Mouse (Mus musculus) spleen, adult 12 weeks (tissue): Measurements from ENCODE around the gene Ibsp.

ENCODE experiments used
- DNase-seq: peaks from one replicate; pipeline ENCODE4 v3.0.0; 2022; ENCODE audit warnings: low spot score

Gene Ibsp

DNA sequence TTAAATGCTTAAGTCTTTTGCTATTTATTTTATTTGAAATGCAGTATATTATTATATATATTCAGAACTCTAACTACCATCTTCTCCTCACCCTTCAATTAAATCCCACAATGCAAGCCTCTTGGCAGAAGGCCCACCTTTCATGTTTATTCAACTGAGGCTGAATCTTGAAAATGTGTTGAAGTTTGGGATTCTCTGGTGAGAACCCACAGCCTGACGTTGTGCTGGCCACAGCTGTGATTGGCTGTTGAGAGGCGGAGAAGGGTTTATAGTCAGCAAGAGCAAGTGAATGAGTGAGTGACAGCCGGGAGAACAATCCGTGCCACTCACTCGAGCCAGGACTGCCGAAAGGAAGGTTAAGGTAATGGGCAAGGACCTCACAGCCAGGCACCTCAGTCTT lies at the start of gene Ibsp:
TSS of gene Ibsp (plus strand) at position 178 of the 400 bp plus-strand sequence.
- no peak for DNase-seq

- DNase-seq: no peak
Measured at GRCm38 (mm10) chr5:104251811-104252210, 47.2 kb upstream of the Ibsp start.

GRCm38 (mm10) chr5:104256585-104256984 lies 42.4 kb upstream of the Ibsp start:
- DNase-seq: no peak

DNA sequence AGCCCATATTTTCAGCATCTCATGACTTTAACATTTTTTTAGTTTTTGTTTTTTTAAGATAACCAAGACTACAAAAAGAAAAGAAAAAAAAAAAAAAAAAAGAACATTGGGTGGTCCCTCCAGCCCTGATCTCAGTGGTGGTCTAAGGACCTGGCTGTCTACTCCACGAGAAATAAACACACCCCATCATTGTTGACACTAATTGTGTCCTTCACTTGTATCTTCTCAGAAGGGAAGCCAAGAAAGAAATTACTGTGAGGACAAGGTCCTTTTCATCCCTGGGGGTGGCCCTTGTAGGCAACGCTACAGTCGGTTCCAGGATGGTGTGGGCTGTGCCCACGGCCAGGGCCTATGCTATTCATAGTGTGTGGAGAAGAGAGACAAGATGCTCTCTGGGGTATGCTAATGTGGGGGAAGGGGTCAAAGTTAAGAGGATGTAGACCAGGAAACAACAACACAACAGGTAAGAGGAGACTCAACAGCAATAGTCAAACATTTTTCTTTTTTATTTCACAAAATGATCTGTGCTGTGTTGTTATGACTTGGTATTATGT lies 37.0 kb upstream of the Ibsp start:
- DNase-seq: no peak

- no peak for DNase-seq
Measured at GRCm38 (mm10) chr5:104263014-104263776, 35.8 kb upstream of the Ibsp start.

DNA sequence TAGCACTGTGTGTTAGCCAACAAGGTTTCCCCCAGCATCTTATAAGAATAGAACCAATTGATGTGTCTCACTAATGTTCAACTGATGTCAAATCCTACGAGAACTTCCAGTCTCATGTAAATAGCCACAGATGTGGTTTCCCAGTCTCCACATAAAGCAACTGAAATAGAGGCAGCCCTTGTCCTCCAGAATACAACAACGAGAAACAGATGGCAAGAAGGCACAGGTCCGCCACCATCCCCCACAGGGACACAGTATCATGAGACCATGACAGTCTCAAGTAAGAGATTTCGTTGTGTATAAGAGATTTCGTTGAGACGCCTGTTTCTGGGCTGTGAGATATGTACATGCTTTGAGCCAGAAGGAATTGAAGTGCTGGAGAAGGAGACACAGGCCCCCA lies 4.8 kb upstream of the Ibsp start:
- no peak for DNase-seq

- no peak for DNase-seq
Measured at GRCm38 (mm10) chr5:104314073-104314472, 15.1 kb downstream of the Ibsp start.

DNA sequence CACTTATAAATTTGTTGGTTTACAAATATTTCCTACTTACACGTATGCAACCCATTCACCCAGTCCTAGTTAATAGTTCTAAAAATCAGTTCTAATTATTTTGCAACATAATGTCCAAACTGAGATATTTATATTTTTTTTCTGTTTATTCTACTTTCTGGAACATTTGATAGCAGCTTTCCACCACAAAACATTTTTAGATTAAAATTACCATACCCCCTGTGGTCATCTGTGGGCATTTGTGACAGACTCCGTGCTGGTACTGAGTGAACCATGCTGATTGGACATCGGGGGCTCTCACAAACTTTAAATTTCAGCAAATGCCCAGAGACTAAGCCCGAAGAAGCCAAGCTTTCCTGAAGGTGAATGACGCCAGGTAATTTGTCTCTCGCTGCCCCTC lies 26.1 kb downstream of the Ibsp start, which contains the start of gene Mepe:
TSS of gene Mepe (plus strand) at position 301 of the 400 bp plus-strand sequence.
- DNase-seq: no peak

DNA sequence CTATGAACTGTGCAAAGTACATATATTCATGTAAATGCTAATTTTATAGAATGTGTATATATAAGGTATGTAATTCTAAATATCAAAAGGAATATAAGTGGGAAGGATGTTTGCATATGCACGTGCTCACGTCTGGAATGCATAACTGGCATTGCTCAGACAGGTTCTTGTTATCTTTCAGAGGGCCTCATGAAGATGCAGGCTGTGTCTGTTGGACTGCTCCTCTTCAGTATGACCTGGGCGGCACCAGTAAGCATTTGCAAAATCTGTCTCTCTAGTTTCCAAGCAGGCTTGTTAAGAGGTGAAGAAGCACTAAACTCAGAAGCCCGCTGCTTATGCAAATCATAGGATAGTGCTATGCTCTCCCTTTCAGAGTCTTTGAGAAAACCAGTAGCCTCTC lies 27.9 kb downstream of the Ibsp start:
- DNase-seq: no peak

GRCm38 (mm10) chr5:104327389-104327788 lies 28.4 kb downstream of the Ibsp start:
- DNase-seq: no peak

GRCm38 (mm10) chr5:104327876-104328275 lies 28.9 kb downstream of the Ibsp start:
- DNase-seq: no peak

- no peak for DNase-seq
Measured at GRCm38 (mm10) chr5:104328317-104328850, 29.4 kb downstream of the Ibsp start.

- DNase-seq: no peak
Measured at GRCm38 (mm10) chr5:104329381-104329780, 30.4 kb downstream of the Ibsp start.

DNA sequence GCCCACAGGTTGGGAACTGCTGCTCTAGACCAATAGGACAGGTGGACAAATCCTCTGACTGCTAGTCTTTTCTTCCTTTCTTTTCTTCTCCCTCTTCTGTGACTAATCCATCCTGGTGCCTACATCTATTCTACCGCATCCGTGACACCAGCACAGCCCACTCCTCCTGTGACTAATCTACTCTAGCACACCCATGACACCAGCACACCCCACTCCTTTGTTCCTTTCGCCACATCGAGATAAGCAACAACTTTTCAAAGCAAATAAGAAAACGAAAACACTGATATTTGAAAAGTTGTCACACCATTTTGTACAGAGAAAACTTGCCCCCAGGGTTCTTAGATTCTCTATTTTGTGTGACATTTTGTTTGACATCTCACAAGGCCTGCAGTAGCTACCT lies 31.1 kb downstream of the Ibsp start:
- DNase-seq: no peak

- no peak for DNase-seq
Measured at GRCm38 (mm10) chr5:104332296-104332695, 33.3 kb downstream of the Ibsp start.

- DNase-seq: no peak
Measured at GRCm38 (mm10) chr5:104333231-104333640, 34.3 kb downstream of the Ibsp start.

- DNase-seq: no peak
Measured at GRCm38 (mm10) chr5:104333643-104334042, 34.7 kb downstream of the Ibsp start.

- DNase-seq: no peak
Measured at GRCm38 (mm10) chr5:104334516-104334915, 35.5 kb downstream of the Ibsp start.

DNA sequence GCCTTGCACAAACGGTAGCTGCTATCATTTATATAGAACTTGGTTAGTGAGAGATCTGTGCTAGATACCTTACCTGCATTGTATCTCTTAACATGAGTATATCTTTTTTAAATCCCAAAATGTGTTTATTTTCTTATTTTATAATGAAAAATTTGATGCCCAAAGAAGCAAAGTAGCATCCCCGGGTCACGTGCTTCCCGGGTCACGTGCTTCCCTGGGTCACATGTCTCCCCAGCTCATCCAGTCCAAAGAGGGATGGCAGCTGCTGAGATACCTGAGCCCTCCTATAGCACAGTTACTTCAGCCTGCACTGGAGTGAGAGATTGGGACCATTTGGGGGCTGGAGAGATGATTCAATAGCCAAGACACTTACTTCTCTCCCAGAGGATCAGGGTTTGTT lies 37.0 kb downstream of the Ibsp start:
- DNase-seq: no peak

DNA sequence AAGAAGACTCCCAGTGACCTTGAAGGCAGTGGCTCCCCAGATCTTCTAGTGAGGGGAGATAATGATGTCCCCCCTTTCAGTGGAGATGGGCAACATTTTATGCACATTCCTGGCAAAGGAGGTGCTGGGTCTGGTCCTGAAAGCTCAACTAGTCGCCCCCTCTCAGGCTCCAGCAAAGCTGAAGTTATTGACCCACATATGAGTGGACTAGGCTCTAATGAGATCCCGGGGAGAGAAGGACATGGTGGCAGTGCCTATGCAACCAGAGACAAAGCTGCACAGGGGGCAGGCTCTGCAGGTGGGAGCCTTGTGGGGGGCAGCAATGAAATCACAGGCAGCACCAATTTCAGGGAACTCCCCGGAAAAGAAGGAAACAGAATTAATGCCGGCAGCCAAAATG lies 38.5 kb downstream of the Ibsp start:
- no peak for DNase-seq

DNA sequence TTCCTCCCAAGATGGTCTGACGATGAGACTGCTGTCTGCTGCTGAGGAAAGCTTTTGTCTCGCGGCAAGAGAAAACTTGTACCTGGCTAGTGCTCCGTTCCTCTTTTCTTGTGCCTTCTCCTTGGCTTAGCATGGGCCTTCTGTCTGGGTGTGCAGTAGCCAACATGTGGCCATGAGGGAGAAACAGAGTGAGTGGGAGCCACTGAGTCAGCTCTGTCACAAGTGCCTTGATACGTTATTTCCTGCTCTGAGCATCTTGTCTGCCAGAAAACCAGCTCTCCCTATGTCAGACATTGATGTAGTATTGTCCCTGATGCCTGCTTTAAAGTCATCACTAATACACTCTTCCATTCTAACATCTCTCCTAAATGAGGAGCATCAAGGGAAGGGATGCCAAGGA lies 40.0 kb downstream of the Ibsp start:
- DNase-seq: no peak

- no peak for DNase-seq
Measured at GRCm38 (mm10) chr5:104339706-104340512, 40.9 kb downstream of the Ibsp start.

GRCm38 (mm10) chr5:104340513-104340829 lies 41.5 kb downstream of the Ibsp start:
- no peak for DNase-seq
